Mouse (Mus musculus) sigmoid colon, adult 10 weeks (tissue): Measurements from ENCODE around the gene Dtl. TPM values are rescaled to one million over a fixed set of nuclear protein-coding genes. Genes with fewer than 3 reads are reported as not detected.

Source experiments
- polyA plus RNA-seq: library from polyadenylated mRNA; stranded (reverse); fragments of 350-450 nt; fragmentation: Illumina TruSeq; extraction: RNeasy Lipid Tissue Mini Kit (QIAGEN cat#74804); gene quantifications from one replicate; pipeline ENCODE4 v1.2.3, GENCODE M21; 2014; ENCODE audit warnings: low read depth, low replicate concordance

Dtl gene
- 9.7 TPM for polyA plus RNA-seq

GRCm38 (mm10) chr1:191575458-191576247, at the start of gene Dtl, which contains the start of gene Ints7:
Dtl (minus strand) TSS chr1:191575544.
Ints7 (plus strand) TSS chr1:191575636.

Other genes with a start within 250 kb of the Dtl start
- gene Tmem206, start 249.6 kb downstream of the Dtl start, polyA plus RNA-seq = 6.0 TPM
- gene Ppp2r5a, start 172.3 kb downstream of the Dtl start, polyA plus RNA-seq = 242 TPM
- 14.5 TPM for gene Ints7, start 92 bp upstream of the Dtl start, polyA plus RNA-seq
- gene Lpgat1, start 142.3 kb upstream of the Dtl start, polyA plus RNA-seq = 58.8 TPM
- 5.1 TPM for gene Nek2, start 245.9 kb upstream of the Dtl start, polyA plus RNA-seq